Comparison of ENCODE assay signal across 11 mouse cellular contexts in genomic region chr7:96290576-96290975, GRCm38 (mm10).
A peak's percentile ranks its signal among the peaks of the same experiment; 100 is the strongest.
DNase-seq lines count a peak whose midpoint lies in the region; ATAC-seq lines count a peak whose summit lies in the region.
"Had no signal": no experiment of that assay in that cellular context is flagged by ENCODE, and none has a peak within 500 bp of the region (broad histone marks: within the 10 kb centered on the region; RNA-seq: fewer than 3 reads in every experiment).

No protein-coding gene starts in this region.

- no peaks in the 10 kb centered on the region for H3K9me3 ChIP-seq in lung, embryonic 15.5 days
- H3K9me3 ChIP-seq: limb, embryonic 12.5 days; midbrain, embryonic 12.5 days had no signal

- H3K9ac ChIP-seq in lung, embryonic 15.5 days: no peak overlapping the region
- H3K9ac ChIP-seq: limb, embryonic 12.5 days; midbrain, embryonic 12.5 days had no signal

- H3K36me3 ChIP-seq in lung, embryonic 15.5 days: no peaks in the 10 kb centered on the region
- H3K36me3 ChIP-seq: limb, embryonic 12.5 days; midbrain, embryonic 12.5 days had no signal

- WGBS in lung, embryonic 15.5 days: 29% methylated on average over 2 of the region's 2 CpGs

- no peak overlapping the region for H3K27ac ChIP-seq in lung, embryonic 15.5 days
- H3K27ac ChIP-seq: limb, embryonic 12.5 days; midbrain, embryonic 12.5 days had no signal

- peak; percentile 70 to 79 for DNase-seq in cerebellum, postnatal 14 days
- DNase-seq in cerebellum, adult 8-10 months: no peak
- no peak for DNase-seq in lung, postnatal 25 days (ENCODE audit: low spot score)
- peak; percentile 68 to 71 for DNase-seq in layer of hippocampus, postnatal 10 days (ENCODE audit: low spot score in 2 of 2)
- peak; percentile 33 for DNase-seq in right cerebral cortex, postnatal 25 days
- DNase-seq in heart, adult 18-20 months: no peak
- DNase-seq in thymus, postnatal 10 days (ENCODE audit: low spot score in 2 of 2): no peak
- DNase-seq: heart, postnatal 10 days had no signal

- ATAC-seq in lung, embryonic 15.5 days (ENCODE audit: borderline replicate concordance, extremely low read depth, low FRiP score, low TSS enrichment): peak; percentile 55; the same call in 1 of the 2 replicates

- no peak overlapping the region for H3K4me2 ChIP-seq in lung, embryonic 15.5 days
- H3K4me2 ChIP-seq: limb, embryonic 12.5 days; midbrain, embryonic 12.5 days had no signal

- no peak overlapping the region for H3K4me3 ChIP-seq in lung, embryonic 15.5 days
- H3K4me3 ChIP-seq: limb, embryonic 12.5 days; midbrain, embryonic 12.5 days had no signal

- peaks cover 6% of the 10 kb centered on the region for H3K4me1 ChIP-seq in lung, embryonic 15.5 days

- H3K27me3 ChIP-seq in lung, embryonic 15.5 days: no peaks in the 10 kb centered on the region
- H3K27me3 ChIP-seq: limb, embryonic 12.5 days; midbrain, embryonic 12.5 days had no signal

Comparison
In these comparisons a context has a peak if more than half of its experiments do, and no peak if none do; other contexts are left out.
1. DNase-seq: peak in cerebellum, postnatal 14 days (2 of 2), layer of hippocampus, postnatal 10 days (2 of 2) and right cerebral cortex, postnatal 25 days (single experiment); none in cerebellum, adult 8-10 months (single experiment), lung, postnatal 25 days (single experiment), heart, adult 18-20 months (0 of 2) and thymus, postnatal 10 days (0 of 2).